Mouse (Mus musculus) lung, postnatal 14 days (tissue): ENCODE measurements around the gene Usp53.
"Not testable (repeated sequence)": the region's sequence is repeated elsewhere in the genome, so short reads cannot be mapped to it uniquely, and the experiment has no call there.

Experiments used
- DNase-seq: peaks from one replicate; pipeline ENCODE4 v3.0.0; 2021

The Usp53 gene

GRCm38 (mm10) chr3:122943387-122943890 lies 40.9 kb downstream of the Usp53 start:
- DNase-seq, result no peak

- peak; percentile 65 for DNase-seq
Observed at GRCm38 (mm10) chr3:122939215-122939614, 45.1 kb downstream of the Usp53 start.

- DNase-seq, result not testable (repeated sequence)
Observed at GRCm38 (mm10) chr3:122937176-122937575, 47.1 kb downstream of the Usp53 start.

GRCm38 (mm10) chr3:122932466-122932865 lies 51.8 kb downstream of the Usp53 start:
- DNase-seq, result no peak

GRCm38 (mm10) chr3:122929723-122930122 lies 54.6 kb downstream of the Usp53 start:
- no peak for DNase-seq

GRCm38 (mm10) chr3:122924009-122924914 lies 60.0 kb downstream of the Usp53 start, which contains the start of gene 1810037I17Rik:
Gene 1810037I17Rik, plus strand, starts transcription at chr3:122924203.
- DNase-seq, result peak; percentile 98

- no peak for DNase-seq
Observed at GRCm38 (mm10) chr3:122923147-122923546, 61.2 kb downstream of the Usp53 start.

GRCm38 (mm10) chr3:122921676-122922527 lies 62.4 kb downstream of the Usp53 start:
- no peak for DNase-seq

GRCm38 (mm10) chr3:122920572-122921435 lies 63.5 kb downstream of the Usp53 start:
- no peak for DNase-seq

GRCm38 (mm10) chr3:122919260-122919659 lies 65.0 kb downstream of the Usp53 start, which contains the start of gene Gm10959:
Gene Gm10959, minus strand, starts transcription at chr3:122919360.
- no peak for DNase-seq

- DNase-seq, result no peak
Observed at GRCm38 (mm10) chr3:122918672-122919071, 65.6 kb downstream of the Usp53 start.

GRCm38 (mm10) chr3:122916191-122916680 lies 68.1 kb downstream of the Usp53 start:
- no peak for DNase-seq

GRCm38 (mm10) chr3:122915493-122915892 lies 68.8 kb downstream of the Usp53 start:
- DNase-seq, result no peak

- DNase-seq, result no peak
Observed at GRCm38 (mm10) chr3:122907841-122908240, 76.5 kb downstream of the Usp53 start.

- DNase-seq, result peak; percentile 52
Observed at GRCm38 (mm10) chr3:122903746-122904433, 80.4 kb downstream of the Usp53 start.

GRCm38 (mm10) chr3:122898254-122898653 lies 86.1 kb downstream of the Usp53 start:
- DNase-seq, result no peak

- DNase-seq, result no peak
Observed at GRCm38 (mm10) chr3:122895189-122895731, 89.0 kb downstream of the Usp53 start.

GRCm38 (mm10) chr3:122894772-122895171 lies 89.5 kb downstream of the Usp53 start, which contains the start of gene Fabp2:
Gene Fabp2, plus strand, starts transcription at chr3:122895072.
- DNase-seq, result no peak

GRCm38 (mm10) chr3:122888371-122888819 lies 95.9 kb downstream of the Usp53 start:
- DNase-seq, result no peak

- no peak for DNase-seq
Observed at GRCm38 (mm10) chr3:122887505-122888301, 96.6 kb downstream of the Usp53 start.
